Mouse (Mus musculus) spleen, postnatal 10 days (tissue): ENCODE measurements at regions not wholly inside any gene's neighbourhood (a gene's known extent, or its start where the extent isn't known, plus 50 kb on each side); places are given as distances from the start of the nearest gene placed in this dataset.

ENCODE experiments used
- DNase-seq, 2 experiments: peaks; one replicate each; pipeline ENCODE4 v3.0.0; 2021 to 2022; ENCODE audit warnings: low spot score in 2 of 2

DNA sequence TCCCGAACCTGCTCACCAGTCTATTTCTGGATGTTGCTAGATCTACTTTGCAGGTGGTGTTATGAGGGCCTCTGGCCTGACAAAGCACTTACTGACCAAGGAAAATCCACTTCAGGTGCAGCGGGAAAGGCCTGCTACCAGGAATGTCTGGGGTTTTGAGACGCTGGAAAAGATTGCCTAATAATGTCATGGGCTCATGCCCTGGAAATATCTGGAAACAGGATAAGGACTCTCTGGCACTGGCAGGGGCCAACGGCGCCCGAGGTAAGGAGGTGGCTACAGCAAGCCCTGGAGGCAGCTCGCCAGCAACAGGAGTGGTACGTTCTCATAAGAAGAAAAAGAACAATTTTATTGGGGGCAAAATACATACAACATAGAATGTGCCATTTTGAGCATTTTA, 94.7 kb downstream of the Zfp36l1 start:
- no peak for DNase-seq

DNA sequence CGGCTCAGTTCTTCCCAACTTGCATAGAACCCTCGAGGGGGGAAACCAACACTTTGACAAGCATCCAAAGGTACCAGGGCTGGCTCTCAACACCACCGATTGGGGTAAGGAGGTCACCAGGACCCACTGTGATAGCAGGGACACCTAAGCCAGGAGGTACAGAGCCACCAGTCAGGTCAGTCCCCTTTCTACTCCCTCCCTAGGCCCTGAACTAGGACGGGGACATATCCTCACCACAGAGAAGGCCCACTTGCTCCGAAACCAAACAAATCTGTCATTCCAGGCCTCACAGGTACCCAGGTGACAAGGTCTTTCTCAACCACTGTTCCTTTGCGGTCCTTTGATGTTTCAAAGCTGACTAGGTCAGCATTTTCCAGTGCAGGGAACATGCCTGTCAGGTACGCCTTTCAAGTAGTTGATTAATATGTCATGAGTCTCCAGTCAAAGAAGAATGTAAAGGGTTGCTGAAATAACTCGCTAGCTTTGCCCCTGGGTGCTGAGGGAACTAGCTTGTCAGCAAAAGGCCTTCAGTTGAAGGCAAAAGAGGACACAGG, 95.4 kb downstream of the Zfp36l1 start:
- DNase-seq: no peak

DNA sequence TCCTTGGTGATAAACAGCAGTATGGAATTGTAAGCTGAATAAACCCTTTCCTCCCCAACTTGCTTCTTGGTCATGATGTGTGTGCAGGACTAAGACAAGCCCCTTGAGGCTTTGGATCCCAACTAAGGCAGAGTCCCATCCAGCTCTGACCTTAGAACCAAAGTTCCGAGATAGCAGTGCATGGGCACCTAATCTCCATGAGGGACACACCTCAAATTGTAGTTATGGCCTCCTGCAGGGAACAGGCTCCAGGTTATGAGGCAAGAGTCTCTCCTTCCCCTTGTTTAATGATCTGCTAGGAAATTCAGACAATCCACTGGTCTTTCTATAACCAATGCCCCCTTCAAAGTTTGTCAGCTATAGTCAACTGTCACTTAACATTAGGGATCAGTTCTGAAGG, 96.9 kb downstream of the Zfp36l1 start:
- DNase-seq: no peak

DNA sequence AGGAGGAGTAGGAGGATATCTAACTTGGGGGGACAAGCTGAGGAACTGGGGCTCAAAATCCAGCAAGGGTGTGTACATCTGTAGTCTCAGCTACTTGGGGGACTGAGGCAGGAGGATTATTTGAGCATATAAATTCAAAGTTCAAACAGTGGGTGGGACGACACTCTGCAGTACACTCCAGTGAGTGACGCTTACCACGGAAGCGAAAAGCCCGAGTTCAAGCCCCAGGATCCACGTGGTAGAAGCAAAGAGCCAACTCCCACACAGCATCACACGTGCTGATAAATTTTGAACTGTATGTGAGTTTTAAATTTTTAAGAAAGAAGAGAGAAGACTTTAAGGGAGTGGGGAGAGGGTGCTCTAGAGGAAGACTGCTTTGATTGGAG, 98.2 kb downstream of the Zfp36l1 start:
- no peak for DNase-seq

DNA sequence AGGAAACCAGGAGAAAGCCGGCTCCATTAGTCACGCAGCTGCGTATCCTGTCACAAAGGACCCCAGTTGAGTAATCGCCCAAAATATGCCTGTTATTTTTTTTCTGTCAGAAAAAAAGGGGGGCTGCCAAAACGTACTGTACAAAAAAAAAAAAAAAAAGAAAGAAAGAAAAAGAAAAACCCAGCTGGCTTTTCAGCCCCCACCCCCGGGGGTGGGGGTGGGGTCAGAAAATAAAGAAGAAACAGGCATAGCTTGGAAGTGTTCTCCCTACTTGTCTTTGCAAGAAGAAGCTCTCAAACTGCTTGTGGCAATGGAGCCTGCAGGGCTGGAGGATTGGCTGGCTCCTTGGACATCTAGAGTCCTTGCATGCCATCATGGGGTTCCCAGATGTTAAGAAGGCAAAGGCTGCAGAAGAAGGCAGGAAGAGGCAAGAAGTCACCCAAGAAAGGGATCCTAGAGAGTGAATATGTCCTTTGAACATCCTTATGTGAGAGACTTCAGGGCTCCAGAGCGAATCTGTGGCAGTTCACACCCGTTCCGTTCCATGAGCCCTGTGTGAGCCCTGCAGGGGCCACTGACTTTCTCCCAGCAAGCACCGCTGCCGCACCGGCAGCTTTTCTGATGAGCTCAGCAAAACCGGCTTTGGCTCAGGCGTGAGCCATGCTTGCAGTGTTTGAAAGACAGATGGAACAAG, 98.8 kb downstream of the Zfp36l1 start:
- DNase-seq: peak in 1 of 2 experiments; percentile 68

DNA sequence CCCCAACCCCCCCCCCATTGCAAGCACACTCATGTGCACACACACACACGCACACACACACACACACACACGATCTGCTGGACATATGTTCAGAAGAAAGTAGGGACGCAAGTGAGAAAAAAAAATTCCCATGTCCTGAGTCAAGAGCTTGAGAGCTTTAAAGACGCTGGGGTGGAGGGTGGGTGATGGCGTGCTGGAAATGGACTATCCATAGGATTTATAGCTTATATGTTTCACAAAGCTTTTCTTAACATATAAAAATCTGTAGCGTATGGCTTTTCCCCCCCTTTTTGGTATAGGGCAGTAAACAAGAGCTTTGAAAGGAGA, 99.3 kb downstream of the Zfp36l1 start:
- no peak for DNase-seq

DNA sequence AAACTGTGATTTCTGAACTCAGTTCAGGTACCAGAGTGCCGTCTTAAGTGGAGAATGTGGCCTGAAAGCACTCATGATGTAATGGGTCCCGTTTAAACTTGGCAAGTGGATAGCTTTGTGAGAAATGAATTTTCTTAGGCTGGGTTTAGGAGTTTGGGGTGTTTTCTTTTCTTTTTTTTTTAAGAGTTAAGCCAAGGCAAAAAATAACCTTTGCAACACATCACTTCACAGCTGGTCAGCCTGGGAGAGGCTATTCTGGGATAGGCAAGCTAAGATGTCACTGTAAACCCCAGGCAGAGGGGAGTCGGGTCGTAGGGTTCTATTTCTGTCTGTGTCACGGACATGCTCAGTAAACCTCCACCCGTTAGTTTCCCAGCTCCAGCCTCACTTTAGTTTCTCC, 100.9 kb downstream of the Zfp36l1 start:
- no peak for DNase-seq

DNA sequence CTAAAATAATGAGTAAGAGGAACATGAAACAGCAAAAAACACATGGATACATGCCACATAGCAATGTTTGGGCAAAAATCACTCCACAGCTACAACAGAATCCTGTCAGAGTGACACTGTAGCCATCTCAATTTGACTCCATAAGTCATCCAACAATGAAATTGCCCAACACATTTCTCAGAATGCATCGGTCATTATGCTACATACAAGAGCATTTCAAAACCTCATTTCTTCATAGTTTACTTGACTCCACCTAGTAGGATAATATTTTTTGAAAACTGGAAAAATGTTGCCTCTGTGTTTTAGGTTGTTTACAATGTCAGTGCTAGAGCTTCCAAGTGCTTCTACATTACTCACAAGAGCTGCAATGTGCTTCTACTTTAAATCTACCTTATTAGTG, 101.9 kb downstream of the Zfp36l1 start:
- no peak for DNase-seq

DNA sequence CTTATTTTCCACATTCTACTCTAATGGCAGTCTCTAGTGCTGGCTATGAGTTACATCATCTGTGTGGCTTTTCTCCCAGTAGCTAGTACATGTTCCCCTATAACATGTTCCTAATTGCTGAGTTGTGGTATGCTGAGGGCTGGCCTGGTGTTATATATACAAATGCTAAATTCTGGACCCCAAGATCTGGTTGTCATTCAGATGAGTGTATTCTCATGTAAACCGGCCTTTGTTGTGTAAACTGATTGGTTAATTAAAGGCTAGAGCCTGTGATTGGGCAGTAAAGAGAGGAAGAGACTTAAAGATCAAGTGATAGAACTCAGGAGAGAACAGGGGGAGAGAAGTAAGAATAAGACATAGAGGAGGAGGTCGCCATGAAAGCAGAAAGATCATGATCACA, 102.6 kb downstream of the Zfp36l1 start:
- DNase-seq: no peak

DNA sequence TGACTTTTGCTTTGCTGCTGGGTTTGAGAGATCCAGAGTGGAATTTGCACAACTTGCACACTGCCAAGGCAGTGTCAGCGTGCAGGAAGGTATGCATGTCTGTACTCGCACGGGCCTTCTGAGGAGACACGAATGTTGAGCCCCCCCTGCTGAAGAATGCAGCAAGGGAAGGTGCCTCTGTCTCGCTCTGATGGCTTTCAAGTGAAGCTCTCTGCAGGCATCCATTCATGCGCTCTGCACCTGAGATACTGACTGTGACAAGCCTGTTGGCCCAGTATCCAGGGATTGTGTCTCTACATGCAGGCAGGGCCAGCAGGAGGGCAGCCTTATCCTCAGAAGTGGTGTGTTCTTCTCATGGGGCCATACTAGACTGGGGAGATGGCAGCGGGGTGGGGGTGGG, 105.0 kb downstream of the Zfp36l1 start:
- no peak for DNase-seq

DNA sequence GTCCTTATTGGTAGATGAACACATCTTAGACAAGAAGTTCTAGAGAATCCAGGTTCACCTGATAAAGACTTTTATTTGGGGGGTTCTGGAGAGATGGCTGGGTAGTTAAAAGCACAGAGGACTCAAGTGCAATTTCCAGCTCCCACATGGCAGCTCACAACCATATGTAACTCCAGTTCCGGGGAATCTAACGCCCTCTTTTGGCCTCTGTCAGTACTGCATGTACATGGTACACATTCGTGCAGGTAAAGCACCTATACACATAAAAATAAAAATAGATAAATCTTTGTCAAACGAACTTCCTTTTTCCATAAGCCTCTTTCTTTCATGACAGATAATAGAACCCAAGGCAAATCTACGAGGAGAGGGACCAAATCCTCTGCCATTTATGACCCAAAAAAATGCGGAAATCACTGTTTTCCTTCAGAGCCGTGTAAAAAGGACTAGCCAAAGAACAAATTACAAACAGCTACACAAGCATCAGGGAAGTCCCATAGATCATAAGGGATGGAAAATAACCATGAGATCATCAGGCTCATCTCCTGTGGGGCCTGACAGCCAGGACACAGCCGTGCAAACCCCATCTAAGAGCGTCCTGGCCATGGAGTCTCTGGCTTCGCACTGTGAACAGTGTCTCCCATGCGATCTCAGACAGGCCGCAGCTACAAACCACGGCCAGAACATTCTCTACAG, 107.4 kb downstream of the Zfp36l1 start:
- no peak for DNase-seq

DNA sequence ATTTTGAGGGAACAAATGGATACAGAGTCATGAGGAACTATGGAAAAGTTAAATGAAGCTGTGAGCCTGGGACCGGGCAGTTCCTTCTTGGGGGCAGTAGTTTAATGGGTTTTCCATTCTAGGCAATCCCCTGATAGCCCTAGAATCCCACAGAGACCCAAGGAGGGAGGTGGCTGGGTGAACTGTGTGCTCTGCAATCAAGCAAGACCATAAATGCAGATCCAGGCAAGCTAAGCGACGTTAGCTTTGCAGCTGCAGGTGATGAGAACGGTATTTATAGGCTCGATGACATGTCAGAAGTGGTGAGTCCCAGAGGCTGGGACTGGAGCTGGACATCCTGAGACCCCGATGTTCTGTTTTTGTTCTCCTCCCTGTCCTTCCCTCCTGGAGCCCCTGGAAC, 108.2 kb downstream of the Zfp36l1 start:
- DNase-seq: no peak

DNA sequence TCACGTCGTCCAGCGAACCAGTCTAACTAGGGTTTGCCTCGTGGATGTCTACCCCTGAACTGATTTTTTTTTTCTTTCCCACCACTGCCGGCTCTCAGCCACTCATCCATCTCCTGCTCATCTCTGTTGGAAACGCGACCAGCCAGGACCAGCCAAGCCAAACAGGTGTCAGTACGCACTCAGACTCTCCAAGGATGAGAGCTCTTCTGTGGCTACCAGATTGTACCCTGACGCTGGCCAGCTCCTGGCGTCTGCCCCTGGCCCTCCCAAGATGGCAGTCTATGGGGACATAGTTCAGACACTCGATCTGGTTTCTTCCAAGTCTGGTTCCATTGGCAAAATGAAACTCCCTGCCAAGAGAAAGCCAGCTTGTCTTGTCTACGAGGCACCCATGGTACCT, 109.3 kb downstream of the Zfp36l1 start:
- no peak for DNase-seq

DNA sequence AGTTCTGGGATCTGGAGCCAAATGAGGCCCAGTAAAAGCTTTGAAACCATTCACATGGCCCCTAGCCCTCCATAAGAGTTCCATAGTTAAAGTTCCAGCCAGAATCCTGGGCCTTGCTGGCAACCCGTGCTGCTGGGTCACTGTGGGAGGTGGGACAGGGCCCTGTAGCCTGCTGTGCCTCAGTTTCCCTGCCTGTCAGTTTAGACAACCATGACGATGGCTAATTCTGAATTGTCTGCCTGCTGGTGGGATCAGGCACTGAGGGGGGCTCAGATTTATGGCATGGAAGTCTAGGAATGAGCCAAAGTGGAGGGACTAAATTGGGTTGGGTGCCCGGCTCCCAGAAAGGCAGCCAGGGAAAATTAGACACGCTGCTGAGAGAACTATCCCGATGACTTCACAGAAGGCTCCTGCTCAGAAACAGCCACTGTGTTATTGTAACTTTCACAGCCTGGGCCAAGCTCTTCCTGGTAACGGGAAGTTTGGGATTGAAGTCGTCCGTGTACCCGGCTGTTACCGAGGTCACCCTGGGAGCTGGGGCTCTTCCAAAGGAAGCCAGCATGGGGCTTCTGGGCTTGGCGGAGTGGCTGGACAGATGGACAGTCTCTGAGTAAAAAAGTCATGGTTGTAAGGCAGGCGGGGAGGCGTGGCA, 110.2 kb downstream of the Zfp36l1 start:
- DNase-seq: no peak

DNA sequence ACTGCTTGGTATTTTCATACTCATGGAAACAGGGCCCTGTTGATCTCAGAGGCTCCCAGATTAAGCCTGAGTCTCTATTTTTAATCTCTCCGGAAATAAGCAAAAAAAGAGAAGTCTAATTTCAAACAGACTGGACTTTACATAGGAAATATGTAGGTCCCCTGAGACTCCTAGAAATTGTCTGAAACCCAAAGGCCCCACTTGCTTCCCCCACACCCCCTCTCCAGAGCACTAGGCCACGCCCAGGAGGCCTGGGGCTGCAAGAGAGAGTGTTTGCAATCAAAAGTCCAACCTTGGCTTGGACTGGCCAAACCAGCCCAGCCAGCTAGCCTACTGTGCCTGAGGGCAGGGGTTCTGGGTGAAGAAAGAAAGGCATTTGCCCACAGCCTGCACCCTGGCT, 111.0 kb downstream of the Zfp36l1 start:
- DNase-seq: peak in 1 of 2 experiments; percentile 53

DNA sequence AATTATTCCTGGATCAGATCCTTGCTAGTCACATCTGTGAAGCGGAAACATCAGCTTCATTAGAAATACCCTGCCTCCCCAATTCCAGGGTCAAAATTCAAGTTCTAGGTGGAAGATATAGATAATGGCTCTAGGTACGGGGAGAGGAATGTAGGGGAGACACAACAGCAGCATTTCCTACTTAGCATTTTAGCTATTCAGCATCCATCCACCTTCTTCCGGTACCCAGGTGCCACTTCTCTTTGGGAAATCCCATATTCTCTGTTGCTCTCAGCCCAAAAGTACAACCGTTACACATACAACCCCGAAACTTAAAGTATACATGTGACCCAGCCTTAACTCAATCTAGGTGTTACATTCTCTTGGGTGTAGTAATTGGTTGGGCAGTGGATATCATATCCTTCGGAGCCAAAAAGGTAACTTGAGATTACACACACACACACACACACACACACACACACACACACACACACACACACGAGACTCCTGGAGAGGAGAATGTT, 112.9 kb downstream of the Zfp36l1 start:
- no peak for DNase-seq

DNA sequence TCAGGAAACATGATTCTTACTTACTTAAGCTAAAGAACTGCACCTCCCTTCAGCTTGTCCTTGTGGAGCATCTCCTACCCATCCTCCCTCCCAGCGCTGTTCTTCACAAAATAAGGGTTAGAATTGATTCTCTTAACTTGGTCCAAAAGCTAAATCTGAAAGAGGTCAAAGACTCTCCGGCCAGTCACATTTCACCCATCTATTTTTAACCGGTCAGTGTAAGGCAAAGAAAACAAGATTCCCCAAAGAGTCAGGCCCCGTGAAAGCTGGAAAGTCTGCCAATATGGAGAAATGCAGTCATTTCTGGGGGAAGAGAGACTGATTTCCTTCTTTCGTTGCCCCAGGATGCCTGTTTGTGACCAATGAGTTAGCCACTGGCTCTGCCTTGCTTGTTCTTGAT, 114.0 kb downstream of the Zfp36l1 start:
- DNase-seq: no peak

DNA sequence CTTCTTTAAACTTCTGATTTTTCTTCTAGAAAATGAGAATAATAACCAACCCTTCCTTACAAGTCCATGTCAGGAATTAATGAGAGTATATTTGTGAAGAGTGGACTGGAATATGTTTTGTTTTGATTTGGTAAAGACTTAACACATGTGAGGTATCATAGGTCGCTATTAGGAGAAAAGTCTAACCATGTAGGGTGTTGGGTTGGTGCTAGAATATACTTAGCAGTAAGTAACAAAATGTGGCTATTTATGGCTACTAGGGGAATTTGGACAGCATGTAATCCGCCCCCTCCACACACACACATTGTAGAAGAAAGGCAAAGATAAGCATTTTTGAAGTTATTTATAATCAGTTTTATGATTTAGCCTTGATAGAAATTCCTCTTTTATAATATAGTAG, 114.5 kb downstream of the Zfp36l1 start:
- DNase-seq: no peak

DNA sequence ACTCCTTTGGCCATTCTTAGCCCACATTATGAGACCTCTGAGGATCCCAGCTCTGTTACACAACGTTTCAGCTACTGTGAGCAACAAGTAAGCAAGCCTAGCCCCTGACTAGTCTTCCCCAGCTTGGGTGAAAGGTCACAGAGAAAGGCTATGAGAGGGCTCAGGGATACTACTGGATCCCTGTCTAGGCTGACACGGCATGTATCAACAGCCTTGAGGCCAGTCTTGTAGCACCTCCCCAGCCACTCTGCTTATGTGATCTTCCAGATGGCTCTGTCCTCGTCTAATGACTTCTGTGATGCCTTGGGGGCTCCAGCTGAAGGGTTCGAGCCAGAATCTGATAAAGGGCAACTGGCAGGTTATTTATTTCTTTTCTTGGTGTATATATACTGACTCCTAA, 115.6 kb downstream of the Zfp36l1 start:
- DNase-seq: no peak

DNA sequence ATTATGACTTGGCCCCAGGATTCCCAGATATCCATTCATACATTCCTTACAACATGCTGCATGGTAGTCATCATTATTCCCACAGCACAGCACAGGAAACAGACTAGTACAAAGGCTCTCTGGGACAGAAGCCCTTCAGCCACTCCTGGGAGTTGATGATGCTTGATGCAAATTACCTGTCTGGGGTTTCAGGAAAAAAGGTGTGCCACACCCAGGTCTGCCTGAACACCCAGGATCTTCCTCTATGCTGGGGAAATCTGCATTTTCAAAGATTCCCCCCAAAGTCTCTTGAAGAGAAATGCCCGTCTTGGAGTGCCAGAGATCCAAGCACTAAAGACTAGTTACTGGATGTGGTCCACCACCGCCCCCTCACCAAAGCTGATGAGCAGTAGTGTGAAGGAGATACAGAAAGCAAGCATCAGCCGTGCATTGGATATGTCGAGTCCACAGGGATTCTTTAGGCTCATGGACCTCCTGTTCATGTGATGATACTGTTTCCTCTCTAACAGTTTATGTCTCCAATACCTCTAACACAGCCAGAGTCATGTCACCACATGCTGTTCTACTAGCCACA, 117.2 kb downstream of the Zfp36l1 start:
- DNase-seq: no peak

DNA sequence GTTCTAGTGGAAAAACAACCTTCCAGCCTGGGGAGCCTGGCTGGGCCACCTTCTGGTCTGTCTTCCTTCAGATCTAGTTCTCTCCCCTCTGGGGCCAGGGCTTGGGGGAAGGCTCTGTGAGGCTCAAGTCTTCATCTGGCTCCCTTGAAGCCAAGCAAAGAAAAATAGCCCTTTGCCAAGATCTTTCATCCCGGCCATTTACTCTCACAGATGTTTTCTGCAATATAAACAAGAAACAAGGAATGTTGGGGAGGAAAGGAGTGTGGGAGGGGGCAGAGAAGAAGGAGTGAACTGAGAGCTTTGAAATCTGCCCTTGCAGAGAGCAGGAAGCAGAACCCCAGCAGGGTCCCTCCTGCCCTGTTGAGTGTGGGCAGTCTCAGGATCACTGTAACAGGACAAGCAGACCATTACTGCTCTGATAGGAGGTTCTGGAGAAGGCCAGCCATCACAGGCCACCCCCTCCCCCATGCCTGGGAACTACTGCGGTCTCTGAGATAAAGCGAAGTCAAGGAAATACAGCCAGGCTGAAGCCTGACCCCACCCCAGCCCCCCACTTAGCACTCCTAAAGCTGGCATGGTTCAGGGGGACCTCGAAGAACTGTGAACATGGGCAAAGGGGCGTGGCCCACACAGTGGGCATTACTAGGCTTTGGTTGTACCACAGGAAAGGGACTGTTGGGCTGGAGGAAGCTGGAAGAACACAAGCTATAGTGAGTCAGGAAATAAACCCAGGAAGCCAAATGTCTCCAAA, 118.8 kb downstream of the Zfp36l1 start:
- no peak for DNase-seq

DNA sequence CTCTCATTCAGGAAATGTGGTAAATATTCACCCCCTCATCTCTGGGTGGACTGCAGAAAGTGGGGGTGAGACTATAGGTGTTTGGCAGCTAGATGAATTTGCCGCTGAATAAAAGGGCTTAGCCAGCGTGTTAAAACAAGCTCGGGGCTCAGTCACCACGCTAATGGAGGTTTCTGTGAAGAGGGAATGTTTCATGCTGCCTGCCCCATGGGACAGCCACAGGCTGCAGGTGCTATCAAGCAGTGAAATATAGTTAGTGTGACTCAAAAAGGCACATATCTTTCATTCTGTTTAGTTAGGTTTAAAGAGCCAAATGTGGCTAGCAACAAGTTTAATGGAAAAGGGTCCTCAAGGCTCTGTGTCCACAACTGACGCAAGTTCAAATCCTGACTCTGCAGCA, 121.5 kb downstream of the Zfp36l1 start:
- DNase-seq: no peak
